Mouse (Mus musculus) T-cell, adult 66 days (primary cell): ENCODE data around the gene Mettl14. TPM values are rescaled to one million over a fixed set of nuclear protein-coding genes. Genes with fewer than 3 reads are reported as not detected.

Source experiments
- total RNA-seq, 2 experiments: library from RNA; stranded (reverse); gene quantifications; 3 replicates in 1 of 2; 4 replicates in 1 of 2; pipeline ENCODE4 v1.2.4; 2023

Mettl14 gene
- 10 to 100 TPM; 27.0 to 28.7 TPM for total RNA-seq

DNA sequence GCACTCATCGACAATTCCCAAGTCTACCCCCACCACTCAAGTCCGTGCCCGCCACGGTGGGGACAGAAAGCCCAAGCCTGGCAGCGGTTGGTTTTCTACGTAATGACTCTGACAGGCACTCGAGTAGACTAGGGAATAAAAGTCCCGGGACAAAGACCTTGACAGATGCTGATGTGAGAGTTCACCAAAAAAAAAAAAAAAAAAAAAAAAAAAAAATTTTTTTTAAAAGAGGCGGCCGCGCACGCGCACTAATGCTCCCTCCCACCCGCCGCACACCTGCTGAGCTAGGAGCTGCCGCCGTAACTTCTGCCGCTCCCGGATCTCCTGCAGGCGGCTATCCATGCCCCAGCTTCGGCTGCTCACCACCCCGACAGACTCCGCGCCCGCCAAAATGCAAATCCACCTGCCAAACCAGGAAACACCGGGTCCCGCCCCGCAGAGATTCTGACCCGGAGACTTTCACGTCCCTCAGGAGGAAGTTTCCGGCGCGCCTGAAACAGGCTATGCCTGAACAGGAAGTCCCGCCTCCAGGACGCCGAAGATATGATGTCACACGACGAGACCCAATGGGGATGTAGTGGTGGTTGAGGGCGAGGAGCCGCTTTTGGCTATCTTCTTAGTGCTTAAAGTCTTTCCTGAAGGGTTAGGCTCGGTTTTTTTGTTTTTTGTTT lies at the start of gene Mettl14:
Gene Mettl14 (minus strand): TSS at position 623 of the 671 bp plus-strand sequence.

Other genes with a start within 250 kb of the Mettl14 start
- under 1 TPM in 1 of 2 experiments, not detected in 1; 0.23 TPM for gene Synpo2, start 150.0 kb downstream of the Mettl14 start, total RNA-seq
- gene Sec24d, start 118.7 kb downstream of the Mettl14 start, total RNA-seq, result 10 to 100 TPM; 23.1 to 26.0 TPM
- gene Prss12, start 60.8 kb upstream of the Mettl14 start, total RNA-seq, result 10 to 100 TPM; 31.6 to 32.6 TPM